Mouse (Mus musculus): ENCODE measurements around the gene Sbno1.

DNA sequence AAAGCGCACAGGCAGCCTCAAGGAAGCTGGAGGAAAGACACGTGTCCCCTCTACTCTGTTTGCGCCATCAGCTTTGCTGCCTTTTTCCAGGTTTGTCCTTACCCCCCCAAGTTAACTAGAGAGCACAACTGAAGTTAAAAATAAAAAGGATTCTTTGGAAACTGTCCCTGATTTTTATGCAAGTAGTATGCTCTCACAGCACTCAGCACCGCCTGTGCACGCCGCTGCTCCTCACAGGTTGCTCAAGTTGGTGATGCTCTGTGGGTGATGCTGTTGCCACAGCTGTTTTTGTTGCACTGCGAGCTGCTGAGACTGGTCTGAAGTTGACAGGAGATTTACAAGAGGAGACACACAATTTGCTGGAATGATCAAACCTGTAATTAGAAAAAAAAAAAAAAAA lies 51.5 kb downstream of the Sbno1 start:
- TF ChIP-seq POLR2A (IDR thresholded peaks at IDR 0.05; ENCODE audit: insufficient read depth, low read depth, low read length) (no peak), CTCF (IDR thresholded peaks at IDR 0.05; ENCODE audit: insufficient read depth, low read depth, low read length) (no peak)

All from olfactory bulb, adult 2 months (tissue).